In the genomic region with DNA sequence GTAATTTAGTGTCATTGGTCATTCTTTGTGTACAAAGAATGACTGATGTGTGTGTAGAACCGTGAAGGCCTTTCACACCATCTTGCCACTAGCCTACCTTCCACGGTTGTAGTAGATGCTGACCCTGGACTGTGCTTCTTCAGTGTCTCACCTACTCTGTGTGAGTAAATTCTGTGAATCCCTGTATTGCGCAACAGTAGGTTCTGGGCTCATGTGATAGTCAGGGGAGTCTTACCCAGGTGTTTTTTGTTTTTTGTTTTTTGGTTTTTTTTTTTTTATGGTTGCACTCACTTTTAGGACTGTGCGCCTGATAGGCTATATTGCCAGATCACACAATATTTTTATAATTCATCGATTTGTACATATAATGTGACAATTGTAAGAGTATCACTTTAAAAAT, we compare ENCODE assay signal across 23 mouse cellular contexts.
A peak's percentile ranks its signal among the peaks of the same experiment; 100 is the strongest.
DNase-seq lines count a peak whose midpoint lies in the region; ATAC-seq and TF ChIP-seq lines count a peak whose summit lies in the region.
"Had no signal": no experiment of that assay in that cellular context is flagged by ENCODE, and none has a peak within 500 bp of the region (broad histone marks: within the 10 kb centered on the region; RNA-seq: fewer than 3 reads in every experiment).

No protein-coding gene starts in this region.

- intact Hi-C loops in gastrocnemius, adult 2 months (cut with DNase I), result loop anchor here (5.0 to 10.0 kb wide), 2 partner anchors 85 to 357 kb away; no protein-coding TSS in a partner anchor
- intact Hi-C loops in gastrocnemius, postnatal 36 days (cut with DNase I), result no loop called here

- ATAC-seq in midbrain, embryonic 11.5 days (ENCODE audit: low FRiP score), result no peak
- no peak for ATAC-seq in midbrain, embryonic 13.5 days
- ATAC-seq: forebrain, embryonic 14.5 days; forebrain, embryonic 16.5 days had no signal

- WGBS in midbrain, embryonic 11.5 days, result 80% methylated on average over 5 of the region's 5 CpGs
- WGBS in midbrain, embryonic 13.5 days, result 76% methylated on average over 5 of the region's 5 CpGs

- no peak overlapping the region for H3K4me2 ChIP-seq in midbrain, embryonic 11.5 days
- no peak overlapping the region for H3K4me2 ChIP-seq in midbrain, embryonic 13.5 days (replicated peaks)
- H3K4me2 ChIP-seq: embryonic facial prominence, embryonic 13.5 days; embryonic facial prominence, embryonic 15.5 days; forebrain, embryonic 12.5 days had no signal

- no peaks in the 10 kb centered on the region for H3K27me3 ChIP-seq in midbrain, embryonic 11.5 days (ENCODE audit: control insufficient read depth, insufficient read depth, low read length)
- no peaks in the 10 kb centered on the region for H3K27me3 ChIP-seq in midbrain, embryonic 13.5 days
- H3K27me3 ChIP-seq: embryonic facial prominence, embryonic 13.5 days; embryonic facial prominence, embryonic 15.5 days; forebrain, embryonic 12.5 days had no signal

- H3K27ac ChIP-seq in gastrocnemius, adult 2 months, result peak overlapping the region; percentile 85; the same call in 1 of the 2 replicates
- H3K27ac ChIP-seq in midbrain, embryonic 11.5 days (ENCODE audit: low read depth, low read length), result no peak overlapping the region
- no peak overlapping the region for H3K27ac ChIP-seq in midbrain, embryonic 13.5 days
- H3K27ac ChIP-seq: embryonic facial prominence, embryonic 15.5 days; forebrain, embryonic 10.5 days; forebrain, embryonic 12.5 days had no signal

- H3K4me1 ChIP-seq in midbrain, embryonic 11.5 days (ENCODE audit: control insufficient read depth, insufficient read depth, low read length), result peaks cover 3% of the 10 kb centered on the region; the same call in 1 of the 2 replicates
- H3K4me1 ChIP-seq in midbrain, embryonic 13.5 days (replicated peaks), result peaks cover 7% of the 10 kb centered on the region

- no peak for TF ChIP-seq CTCF in gastrocnemius, adult 2 months (IDR thresholded peaks at IDR 0.05)

- H3K36me3 ChIP-seq in midbrain, embryonic 11.5 days (ENCODE audit: control insufficient read depth, insufficient read depth, low read length), result no peaks in the 10 kb centered on the region
- H3K36me3 ChIP-seq in midbrain, embryonic 13.5 days, result no peaks in the 10 kb centered on the region
- H3K36me3 ChIP-seq: embryonic facial prominence, embryonic 13.5 days; embryonic facial prominence, embryonic 15.5 days; forebrain, embryonic 10.5 days; forebrain, embryonic 12.5 days had no signal

- H3K9ac ChIP-seq in midbrain, embryonic 11.5 days (ENCODE audit: low read length), result no peak overlapping the region
- H3K9ac ChIP-seq in midbrain, embryonic 13.5 days (replicated peaks), result no peak overlapping the region
- H3K9ac ChIP-seq: embryonic facial prominence, embryonic 13.5 days; embryonic facial prominence, embryonic 15.5 days; forebrain, embryonic 12.5 days had no signal

- H3K4me3 ChIP-seq in gastrocnemius, adult 2 months, result no peak overlapping the region
- H3K4me3 ChIP-seq in midbrain, embryonic 11.5 days (ENCODE audit: low read depth, low read length), result no peak overlapping the region
- H3K4me3 ChIP-seq in midbrain, embryonic 13.5 days (replicated peaks), result no peak overlapping the region
- H3K4me3 ChIP-seq: embryonic facial prominence, embryonic 13.5 days; embryonic facial prominence, embryonic 15.5 days; erythroblast, embryonic 14.5 days; forebrain, embryonic 10.5 days; forebrain, embryonic 12.5 days had no signal

- no peak for DNase-seq in gastrocnemius, adult 2 months
- no peak for DNase-seq in gastrocnemius, postnatal 36 days
- DNase-seq in midbrain, embryonic 11.5 days (ENCODE audit: low spot score, missing footprints), result peak; percentile 28
- DNase-seq in layer of hippocampus, adult 8-10 months (ENCODE audit: low spot score in 2 of 2), result no peak
- DNase-seq: adrenal gland, adult 2 months; adrenal gland, postnatal 10 days; adrenal gland, postnatal 25 days; B cell, adult 2 months; cerebellum, adult 11 months; cerebellum, adult 18-20 months; cerebellum, adult 8-10 months; cerebellum, adult 9-11 months; cerebellum, postnatal 14 days; cerebellum, postnatal 36 days; embryo, embryonic 11 days had no signal

- H3K9me3 ChIP-seq in midbrain, embryonic 11.5 days (ENCODE audit: control insufficient read depth, low read length), result no peaks in the 10 kb centered on the region
- no peaks in the 10 kb centered on the region for H3K9me3 ChIP-seq in midbrain, embryonic 13.5 days
- H3K9me3 ChIP-seq: embryonic facial prominence, embryonic 13.5 days; embryonic facial prominence, embryonic 15.5 days; forebrain, embryonic 10.5 days; forebrain, embryonic 12.5 days had no signal
